Mouse (Mus musculus) thymus, adult 2 months (tissue): ENCODE measurements around the gene Gse1. TPM values are rescaled to one million over a fixed set of nuclear protein-coding genes. Genes with fewer than 3 reads are reported as not detected.

ENCODE experiments used
- DNase-seq: peaks from one replicate; pipeline ENCODE4 v3.0.0; 2021
- H3K27ac ChIP-seq: fragments of 200-500 bp; 2 replicates; pipeline ENCODE4 v1.5.1; 2012; ENCODE audit warnings: low read length, control low read depth; ENCODE audit not compliant: control insufficient read depth, insufficient read depth
- H3K27me3 ChIP-seq: fragments of 200-500 bp; 2 replicates; pipeline ENCODE4 v1.6.1; 2012; ENCODE audit warnings: mild to moderate bottlenecking, low read length, moderate library complexity, mixed read lengths; ENCODE audit not compliant: control insufficient read depth, insufficient read depth
- H3K36me3 ChIP-seq: fragments of 200-500 bp; 2 replicates; pipeline ENCODE4 v1.6.1; 2012; ENCODE audit warnings: mild to moderate bottlenecking, low read length, moderate library complexity; ENCODE audit not compliant: control insufficient read depth, insufficient read depth
- H3K4me1 ChIP-seq: fragments of 200-500 bp; replicated peaks from 2 replicates; pipeline ENCODE4 v1.6.1; 2012; ENCODE audit warnings: low read length; ENCODE audit not compliant: control insufficient read depth, insufficient read depth
- H3K4me3 ChIP-seq: fragments of 200-500 bp; 2 replicates; pipeline ENCODE4 v1.5.1; 2012; ENCODE audit warnings: mild to moderate bottlenecking, low read length, control low read depth, moderate library complexity; ENCODE audit not compliant: control insufficient read depth, insufficient read depth
- CTCF ChIP-seq: fragments of 200-500 bp; IDR thresholded peaks from 2 replicates; pipeline ENCODE4 v1.5.1; 2012; ENCODE audit warnings: mild to moderate bottlenecking, control low read depth, low read length, moderate library complexity, borderline replicate concordance; ENCODE audit not compliant: control insufficient read depth, poor library complexity, insufficient read depth; ENCODE audit errors: extremely low read depth
- POLR2A ChIP-seq: fragments of 200-500 bp; IDR thresholded peaks from 2 replicates; pipeline ENCODE4 v1.6.1; 2012; ENCODE audit warnings: mild to moderate bottlenecking, low read length, control low read depth, moderate library complexity; ENCODE audit not compliant: control insufficient read depth, poor library complexity, insufficient read depth; ENCODE audit errors: extremely low read depth
- WGBS: fragments of 180-500 bp; shearing (Covaris S2); methylation state at CpG from one replicate; pipeline ENCODE4 v1.1.7; 2018; 5-methylcytosine and 5-hydroxymethylcytosine counted together
- polyA plus RNA-seq: library from polyadenylated mRNA; depleted of rRNA; stranded (reverse); fragments of >200 nt; gene quantifications from 2 replicates; pipeline ENCODE4 v1.2.3, GENCODE M21; 2012

Gse1 gene
- polyA plus RNA-seq, 1 experiment = 202 TPM

GRCm38 (mm10) chr8:120523641-120524040 is 295.4 kb downstream of the Gse1 start:
- Histone ChIP-seq H3K27ac (no peak overlapping the region), H3K27me3 (no peaks in the 10 kb centered on the region), H3K36me3 (no peaks in the 10 kb centered on the region), H3K4me1 (peaks cover 29% of the 10 kb centered on the region), H3K4me3 (no peak overlapping the region)
- TF ChIP-seq CTCF (no peak), POLR2A (no peak)
- WGBS = 77% methylated on average over 7 of the region's 7 CpGs
- no peak for DNase-seq

DNA sequence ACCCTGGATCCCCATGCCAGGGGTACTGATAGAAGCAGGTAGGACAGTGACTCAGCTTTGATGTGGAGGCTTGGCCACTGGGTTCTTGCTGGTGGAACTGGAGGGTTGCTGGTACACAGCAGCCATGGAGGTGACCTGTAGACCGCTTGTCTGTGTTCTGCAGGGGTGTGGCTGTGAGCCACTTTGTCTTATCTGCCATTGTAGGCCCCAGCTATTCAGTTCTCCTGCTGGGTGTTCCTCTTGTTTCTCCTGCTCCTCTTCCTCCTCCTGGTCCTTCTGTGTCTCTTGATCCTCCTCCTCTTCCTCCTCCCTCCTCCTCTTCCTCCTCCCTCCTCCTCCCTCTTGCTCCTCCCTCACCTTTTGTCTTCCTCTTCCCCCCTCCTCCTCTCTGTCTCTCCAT is 296.9 kb downstream of the Gse1 start:
- no peak for DNase-seq

GRCm38 (mm10) chr8:120525832-120526231 is 297.6 kb downstream of the Gse1 start:
- 90% methylated on average over 6 of the region's 6 CpGs for WGBS
- H3K4me3 ChIP-seq = no peak overlapping the region
- H3K27me3 ChIP-seq = no peaks in the 10 kb centered on the region
- H3K36me3 ChIP-seq = no peaks in the 10 kb centered on the region
- TF ChIP-seq POLR2A (no peak), CTCF (no peak)
- no peak overlapping the region for H3K27ac ChIP-seq
- H3K4me1 ChIP-seq = peaks cover 31% of the 10 kb centered on the region
- DNase-seq = no peak

More for the DNA sequence above, 296.9 kb downstream of the Gse1 start:
- Histone ChIP-seq H3K27ac (no peak overlapping the region), H3K4me1 (peaks cover 31% of the 10 kb centered on the region), H3K27me3 (no peaks in the 10 kb centered on the region), H3K4me3 (no peak overlapping the region), H3K36me3 (no peaks in the 10 kb centered on the region)
- TF ChIP-seq CTCF (no peak), POLR2A (no peak)
- 100% methylated on average over 1 of the region's 1 CpGs for WGBS

GRCm38 (mm10) chr8:120526577-120526976 is 298.3 kb downstream of the Gse1 start:
- peaks cover 37% of the 10 kb centered on the region for H3K4me1 ChIP-seq
- no peak overlapping the region for H3K27ac ChIP-seq
- TF ChIP-seq POLR2A = no peak
- no peak for TF ChIP-seq CTCF
- no peak overlapping the region for H3K4me3 ChIP-seq
- WGBS = 30% methylated on average over 4 of the region's 4 CpGs
- no peak for DNase-seq
- H3K27me3 ChIP-seq = no peaks in the 10 kb centered on the region
- H3K36me3 ChIP-seq = no peaks in the 10 kb centered on the region

- TF ChIP-seq CTCF = no peak
- TF ChIP-seq POLR2A = no peak
- DNase-seq = peak; percentile 67
- Histone ChIP-seq H3K27me3 (no peaks in the 10 kb centered on the region), H3K4me1 (peaks cover 53% of the 10 kb centered on the region), H3K27ac (no peak overlapping the region), H3K4me3 (no peak overlapping the region), H3K36me3 (no peaks in the 10 kb centered on the region)
- WGBS = 23% methylated on average over 3 of the region's 3 CpGs
Observed at GRCm38 (mm10) chr8:120528332-120528731, 300.1 kb downstream of the Gse1 start.

DNA sequence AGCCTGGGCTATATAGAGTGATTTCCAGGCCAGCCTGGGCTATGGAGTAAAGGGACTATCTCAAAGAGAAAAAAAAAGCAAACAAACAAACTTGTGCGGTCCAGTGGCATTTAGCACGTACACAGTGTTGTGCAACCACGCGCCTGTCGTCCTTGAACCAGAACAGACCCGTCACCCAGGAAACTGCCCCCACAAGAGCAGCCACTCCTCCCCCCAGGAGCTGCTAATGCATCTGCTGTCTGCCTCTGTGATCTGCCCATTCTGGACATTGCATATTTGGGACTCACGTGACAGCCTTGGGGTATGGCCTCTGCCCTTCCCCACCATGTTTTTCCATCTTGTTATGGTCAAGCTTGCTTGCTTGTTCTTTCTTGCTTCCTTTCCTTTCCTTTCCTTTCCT is 301.0 kb downstream of the Gse1 start:
- WGBS = 81% methylated on average over 7 of the region's 7 CpGs
- Histone ChIP-seq H3K4me3 (no peak overlapping the region), H3K4me1 (peaks cover 62% of the 10 kb centered on the region), H3K36me3 (no peaks in the 10 kb centered on the region), H3K27me3 (no peaks in the 10 kb centered on the region), H3K27ac (no peak overlapping the region)
- DNase-seq = no peak
- TF ChIP-seq POLR2A = no peak
- TF ChIP-seq CTCF = no peak
